Mouse (Mus musculus): Measurements from ENCODE around the gene Sdhaf1. TPM values are rescaled to one million over a fixed set of nuclear protein-coding genes. Genes with fewer than 3 reads are reported as not detected.
A peak's percentile ranks its signal among the peaks of the same experiment; 100 is the strongest.

The Sdhaf1 gene
- 14.2 and 21.4 TPM in 2 replicates for polyA plus RNA-seq (2012; rRNA removed)

GRCm38 (mm10) chr7:30323795-30324194, at the start of gene Sdhaf1:
Gene Sdhaf1, minus strand, starts transcription at chr7:30323895.
- Histone ChIP-seq H3K4me3 (replicated peaks; ENCODE audit: extremely low read depth, low read depth, low read length) (no peak within 1 kb of the TSS), H3K4me1 (ENCODE audit: control insufficient read depth, insufficient read depth, low read length) (peaks cover 9% of the 10 kb centered on the region)
- no peak for TF ChIP-seq CTCF (IDR thresholded peaks at IDR 0.05; ENCODE audit: insufficient read depth, low read length)
- TF ChIP-seq POLR2A (IDR thresholded peaks at IDR 0.05; ENCODE audit: borderline replicate concordance, extremely low read depth, low read depth, low read length) = no peak
- no peak for DNase-seq
- 71% methylated on average over 3 of the region's 3 CpGs for WGBS

GRCm38 (mm10) chr7:30367466-30367865, 43.8 kb upstream of the Sdhaf1 start:
- peaks cover 2% of the 10 kb centered on the region; the same call in 1 of the 2 replicates for H3K4me1 ChIP-seq (ENCODE audit: control insufficient read depth, insufficient read depth, low read length)
- no peak overlapping the region for H3K4me3 ChIP-seq (replicated peaks; ENCODE audit: extremely low read depth, low read depth, low read length)
- DNase-seq = no peak
- no peak for TF ChIP-seq POLR2A (IDR thresholded peaks at IDR 0.05; ENCODE audit: borderline replicate concordance, extremely low read depth, low read depth, low read length)
- no peak for TF ChIP-seq CTCF (IDR thresholded peaks at IDR 0.05; ENCODE audit: insufficient read depth, low read length)
- WGBS = 58% methylated on average over 2 of the region's 2 CpGs

GRCm38 (mm10) chr7:30363344-30363738, 39.6 kb upstream of the Sdhaf1 start:
- WGBS = 50% methylated on average over 6 of the region's 6 CpGs
- Histone ChIP-seq H3K4me1 (ENCODE audit: control insufficient read depth, insufficient read depth, low read length) (peaks cover 2% of the 10 kb centered on the region; the same call in 1 of the 2 replicates), H3K4me3 (replicated peaks; ENCODE audit: extremely low read depth, low read depth, low read length) (peak overlapping the region; percentile 61)
- TF ChIP-seq POLR2A (IDR thresholded peaks at IDR 0.05; ENCODE audit: borderline replicate concordance, extremely low read depth, low read depth, low read length) = no peak
- TF ChIP-seq CTCF (IDR thresholded peaks at IDR 0.05; ENCODE audit: insufficient read depth, low read length) = no peak
- DNase-seq = no peak

GRCm38 (mm10) chr7:30362652-30363343, 39.1 kb upstream of the Sdhaf1 start, which contains the start of gene Lrfn3:
Gene Lrfn3, minus strand, starts transcription at chr7:30362772.
- peak within 1 kb of the TSS; percentile 64 for H3K4me3 ChIP-seq (replicated peaks; ENCODE audit: extremely low read depth, low read depth, low read length)
- H3K4me1 ChIP-seq (ENCODE audit: control insufficient read depth, insufficient read depth, low read length) = peaks cover 2% of the 10 kb centered on the region; the same call in 1 of the 2 replicates
- DNase-seq = no peak
- 2% methylated on average over 36 of the region's 55 CpGs for WGBS
- TF ChIP-seq POLR2A (IDR thresholded peaks at IDR 0.05; ENCODE audit: borderline replicate concordance, extremely low read depth, low read depth, low read length) = no peak
- TF ChIP-seq CTCF (IDR thresholded peaks at IDR 0.05; ENCODE audit: insufficient read depth, low read length) = no peak

GRCm38 (mm10) chr7:30360028-30360427, 36.3 kb upstream of the Sdhaf1 start:
- 91% methylated on average over 17 of the region's 17 CpGs for WGBS
- no peak for DNase-seq
- TF ChIP-seq POLR2A (IDR thresholded peaks at IDR 0.05; ENCODE audit: borderline replicate concordance, extremely low read depth, low read depth, low read length) (no peak), CTCF (IDR thresholded peaks at IDR 0.05; ENCODE audit: insufficient read depth, low read length) (no peak)
- peaks cover 2% of the 10 kb centered on the region; the same call in 1 of the 2 replicates for H3K4me1 ChIP-seq (ENCODE audit: control insufficient read depth, insufficient read depth, low read length)
- no peak overlapping the region for H3K4me3 ChIP-seq (replicated peaks; ENCODE audit: extremely low read depth, low read depth, low read length)

GRCm38 (mm10) chr7:30359276-30359865, 35.7 kb upstream of the Sdhaf1 start:
- no peak overlapping the region for H3K4me3 ChIP-seq (replicated peaks; ENCODE audit: extremely low read depth, low read depth, low read length)
- no peak for DNase-seq
- H3K4me1 ChIP-seq (ENCODE audit: control insufficient read depth, insufficient read depth, low read length) = peaks cover 2% of the 10 kb centered on the region; the same call in 1 of the 2 replicates
- no peak for TF ChIP-seq POLR2A (IDR thresholded peaks at IDR 0.05; ENCODE audit: borderline replicate concordance, extremely low read depth, low read depth, low read length)
- TF ChIP-seq CTCF (IDR thresholded peaks at IDR 0.05; ENCODE audit: insufficient read depth, low read length) = no peak
- WGBS = 83% methylated on average over 31 of the region's 31 CpGs

GRCm38 (mm10) chr7:30358378-30359186, 34.9 kb upstream of the Sdhaf1 start:
- WGBS = 75% methylated on average over 7 of the region's 7 CpGs
- TF ChIP-seq POLR2A (IDR thresholded peaks at IDR 0.05; ENCODE audit: borderline replicate concordance, extremely low read depth, low read depth, low read length) (no peak), CTCF (IDR thresholded peaks at IDR 0.05; ENCODE audit: insufficient read depth, low read length) (no peak)
- peaks cover 2% of the 10 kb centered on the region; the same call in 1 of the 2 replicates for H3K4me1 ChIP-seq (ENCODE audit: control insufficient read depth, insufficient read depth, low read length)
- no peak for DNase-seq
- H3K4me3 ChIP-seq (replicated peaks; ENCODE audit: extremely low read depth, low read depth, low read length) = no peak overlapping the region

- no peak for DNase-seq
- WGBS = 61% methylated on average over 4 of the region's 4 CpGs
- no peaks in the 10 kb centered on the region for H3K4me1 ChIP-seq (ENCODE audit: control insufficient read depth, insufficient read depth, low read length)
- H3K4me3 ChIP-seq (replicated peaks; ENCODE audit: extremely low read depth, low read depth, low read length) = no peak overlapping the region
- TF ChIP-seq CTCF (IDR thresholded peaks at IDR 0.05; ENCODE audit: insufficient read depth, low read length) = no peak
- no peak for TF ChIP-seq POLR2A (IDR thresholded peaks at IDR 0.05; ENCODE audit: borderline replicate concordance, extremely low read depth, low read depth, low read length)
Observed at GRCm38 (mm10) chr7:30354059-30354458, 30.4 kb upstream of the Sdhaf1 start.

- WGBS = 9% methylated on average over 6 of the region's 6 CpGs
- H3K4me1 ChIP-seq (ENCODE audit: control insufficient read depth, insufficient read depth, low read length) = no peaks in the 10 kb centered on the region
- TF ChIP-seq CTCF (IDR thresholded peaks at IDR 0.05; ENCODE audit: insufficient read depth, low read length) (peak; percentile 85), POLR2A (IDR thresholded peaks at IDR 0.05; ENCODE audit: borderline replicate concordance, extremely low read depth, low read depth, low read length) (no peak)
- no peak overlapping the region for H3K4me3 ChIP-seq (replicated peaks; ENCODE audit: extremely low read depth, low read depth, low read length)
- DNase-seq = peak; percentile 59
Observed at GRCm38 (mm10) chr7:30353279-30353822, 29.7 kb upstream of the Sdhaf1 start.
